Mouse (Mus musculus) urinary bladder, postnatal 36 days (tissue): Measurements from ENCODE around the gene Abca12.

Source experiments
- DNase-seq, 2 experiments: peaks; one replicate each; pipeline ENCODE4 v3.0.0; 2022; ENCODE audit warnings: low spot score in 2 of 2, mixed read lengths in 1 of 2

Gene Abca12

DNA sequence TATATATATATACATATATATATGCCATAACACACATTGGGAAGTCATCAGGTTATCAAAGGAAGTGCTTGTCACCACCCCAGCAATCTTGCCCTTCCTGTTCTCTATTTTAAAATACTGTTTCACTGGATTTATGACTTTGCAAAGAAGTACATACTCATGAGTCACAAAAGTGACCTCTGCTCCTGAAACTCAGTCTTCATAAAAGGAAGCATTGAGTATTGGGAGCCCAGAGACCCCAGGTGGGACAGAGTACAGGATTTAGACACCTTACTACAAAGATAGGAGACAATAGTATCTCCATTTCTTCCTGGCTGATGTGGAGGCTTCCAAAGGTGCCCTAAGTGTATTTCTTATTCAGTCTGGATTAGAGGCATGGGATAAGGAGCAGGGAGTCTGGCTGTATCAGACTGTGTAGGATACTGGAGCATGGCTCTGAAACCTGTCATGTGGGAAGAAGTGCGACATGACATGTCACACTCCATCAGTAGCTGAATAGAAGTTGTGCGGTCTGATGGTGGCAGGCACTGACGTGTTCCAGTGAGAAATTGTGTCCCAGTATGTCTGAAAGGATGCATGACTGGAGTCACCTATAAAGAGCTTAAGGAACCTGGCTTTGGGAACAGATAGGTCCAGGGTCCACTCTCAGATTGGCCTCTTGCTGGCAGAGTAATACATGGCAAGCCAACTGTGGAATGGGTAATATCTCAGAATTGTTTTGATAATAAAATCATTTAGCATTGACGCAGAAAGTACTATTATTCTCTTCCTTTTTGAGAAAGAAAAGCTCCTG lies 76.0 kb downstream of the Abca12 start:
- DNase-seq: no peak

DNA sequence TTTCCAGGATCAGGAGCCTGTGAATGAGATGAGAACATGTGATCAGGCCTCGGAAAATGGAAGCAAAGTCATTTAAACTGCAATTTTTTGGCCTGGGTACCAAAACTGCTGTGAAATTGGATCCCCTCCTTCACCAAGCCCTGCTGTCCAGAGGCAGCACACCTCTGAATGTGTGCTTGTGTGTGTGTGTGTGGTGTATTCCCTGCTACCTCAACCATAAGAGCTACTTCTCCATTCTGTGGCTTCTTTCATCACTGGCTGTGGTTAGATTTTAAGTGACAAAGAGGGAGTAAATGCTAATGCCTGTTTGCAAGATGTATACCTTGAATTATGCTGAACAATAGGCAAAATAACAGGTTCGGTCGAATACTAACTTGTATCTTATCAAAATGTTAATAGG lies 84.4 kb downstream of the Abca12 start:
- no peak for DNase-seq

DNA sequence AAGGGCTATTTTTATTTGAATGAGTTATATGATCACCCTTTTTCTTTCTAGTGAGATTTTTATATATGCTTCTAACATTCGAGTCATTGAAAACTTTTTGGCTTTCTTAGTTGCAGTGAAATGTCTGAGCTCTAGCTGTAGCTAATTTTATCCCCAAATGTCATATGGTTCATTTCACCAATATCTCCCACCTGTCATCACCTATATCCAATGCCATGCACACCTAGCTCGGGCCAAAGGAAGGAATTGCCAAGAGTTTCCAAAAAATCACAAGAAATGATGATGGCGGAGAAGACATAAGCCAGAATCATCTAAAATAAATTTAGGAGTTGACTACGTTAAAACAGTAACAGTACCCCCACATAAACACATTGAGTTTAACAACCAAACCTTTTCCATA lies 102.5 kb downstream of the Abca12 start:
- DNase-seq: no peak

DNA sequence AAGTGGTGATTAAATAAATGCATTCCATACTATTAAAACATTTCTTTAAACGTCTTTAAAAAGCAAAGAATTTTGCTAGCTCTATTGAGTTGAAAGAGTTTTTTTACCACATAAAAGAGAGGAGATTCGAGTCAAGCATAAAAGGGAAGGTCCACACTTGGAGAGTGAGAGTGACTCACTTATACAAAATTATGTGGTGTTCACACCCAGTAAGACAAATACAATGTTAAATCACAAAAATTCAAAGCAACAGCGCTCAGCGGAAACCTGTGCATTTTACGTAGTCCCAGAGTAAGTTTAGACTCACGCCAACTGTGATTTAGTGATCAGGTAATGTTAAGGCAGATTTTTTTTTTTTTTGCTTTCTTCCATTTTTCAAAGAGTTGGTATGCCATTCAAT lies 104.1 kb downstream of the Abca12 start:
- DNase-seq: no peak

DNA sequence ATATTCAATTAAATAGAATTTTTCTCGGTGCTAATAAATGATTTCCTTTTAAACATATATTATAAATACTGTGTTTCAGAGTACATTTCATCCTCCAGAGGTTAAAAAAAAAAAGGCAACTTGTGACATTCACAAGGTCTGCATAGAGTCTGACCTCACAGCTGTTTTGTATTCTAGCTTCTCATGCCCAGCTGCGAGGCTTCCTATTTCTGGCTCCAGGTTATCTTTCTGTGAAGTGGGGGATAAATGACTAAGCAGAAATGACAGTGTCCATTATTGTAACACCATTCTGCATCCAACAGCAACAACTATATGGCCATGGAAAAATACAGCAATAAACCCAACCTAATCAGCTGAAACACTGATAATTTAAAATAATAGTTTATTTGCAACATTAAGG lies 107.3 kb downstream of the Abca12 start:
- DNase-seq: no peak

DNA sequence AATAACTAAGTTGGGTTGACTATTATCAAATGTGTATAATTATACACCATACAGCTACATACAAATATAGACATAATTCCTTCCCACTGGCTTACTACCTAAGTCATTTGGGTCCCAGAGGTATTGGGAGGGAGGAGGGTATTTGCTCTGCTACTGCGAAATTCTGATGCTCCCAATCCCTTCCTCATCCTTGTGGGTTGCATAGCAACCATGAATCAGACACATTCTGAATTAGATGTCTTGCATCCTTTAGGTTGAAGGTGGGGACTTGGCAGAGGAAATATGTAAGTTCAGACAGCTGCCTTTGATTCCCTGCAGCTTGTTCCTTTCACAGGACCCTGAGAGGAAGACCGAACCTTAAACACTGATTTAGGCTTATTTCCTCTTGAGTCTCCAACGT lies 108.5 kb downstream of the Abca12 start:
- no peak for DNase-seq

DNA sequence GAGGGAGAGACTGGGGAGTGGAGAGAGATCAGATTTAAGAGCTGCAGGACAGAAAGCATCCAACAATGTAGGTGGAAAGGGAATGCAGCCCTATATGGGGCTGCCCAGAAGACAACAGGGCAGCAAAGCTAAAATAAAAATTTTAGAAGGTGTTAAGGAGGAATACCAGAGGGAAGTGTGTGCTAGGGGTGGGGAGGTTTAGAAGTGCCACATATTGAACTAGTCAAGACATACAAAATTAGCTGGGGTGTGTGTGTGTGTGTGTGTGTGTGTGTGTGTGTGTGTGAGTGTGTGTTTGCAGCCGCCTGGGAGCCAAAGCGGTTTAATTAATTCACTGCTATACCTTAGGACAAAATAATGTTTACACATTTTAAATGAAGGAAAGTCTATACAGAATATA lies 110.1 kb downstream of the Abca12 start:
- DNase-seq: no peak

DNA sequence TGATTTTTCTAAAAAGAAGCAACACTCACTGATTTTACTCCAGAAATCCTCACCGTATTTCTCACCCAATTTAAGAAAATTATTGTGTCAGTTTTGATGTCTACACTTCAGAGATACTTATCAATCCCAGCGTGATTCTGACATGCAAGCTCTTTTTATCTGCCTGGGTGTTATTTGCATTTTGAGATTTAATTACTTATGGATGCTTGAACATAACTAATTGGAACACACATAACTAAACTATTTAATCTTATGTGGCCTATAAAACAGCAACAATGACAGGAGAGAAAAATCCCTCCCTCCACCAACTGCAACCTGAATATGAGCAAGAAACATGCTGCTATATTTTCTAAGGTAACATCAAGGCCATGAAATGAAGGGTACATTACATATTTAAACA lies 117.7 kb downstream of the Abca12 start:
- no peak for DNase-seq

DNA sequence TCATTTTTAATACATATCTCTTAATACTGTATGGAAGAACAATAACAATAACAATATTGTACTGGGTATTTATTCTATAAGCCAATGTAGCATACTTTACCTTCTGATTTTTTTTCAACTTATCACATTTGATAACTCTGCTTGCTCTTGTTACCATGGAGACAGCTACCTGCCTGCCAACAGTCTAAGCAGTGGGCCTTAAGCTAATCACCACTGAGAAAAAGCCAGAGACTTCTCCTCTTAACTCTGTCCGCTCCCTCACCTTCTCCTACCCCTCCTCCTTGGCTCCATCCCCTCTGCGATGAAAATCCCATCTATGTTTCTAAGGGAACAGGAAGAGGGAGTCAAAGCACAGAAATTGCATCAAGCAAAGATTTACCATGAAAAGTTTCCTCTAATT lies 118.1 kb downstream of the Abca12 start:
- no peak for DNase-seq

DNA sequence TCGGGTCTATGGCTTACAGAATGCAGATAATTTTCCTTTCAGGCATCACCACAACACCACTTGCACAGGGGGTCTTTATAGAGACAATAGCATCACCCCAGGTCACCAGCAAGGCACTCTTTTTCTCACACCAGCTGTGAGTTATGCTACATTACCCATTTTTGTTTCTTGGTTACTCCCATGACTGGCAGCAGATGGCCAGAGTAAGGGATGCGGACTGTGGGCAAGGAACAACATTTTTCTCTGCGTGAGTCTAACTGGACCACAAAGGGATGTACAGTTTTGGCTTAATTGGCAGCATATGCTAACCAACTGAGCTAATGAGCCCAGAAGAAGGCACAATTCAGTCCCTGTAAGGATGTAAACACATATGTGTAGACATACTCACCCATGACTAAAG lies 122.8 kb downstream of the Abca12 start:
- DNase-seq: no peak

DNA sequence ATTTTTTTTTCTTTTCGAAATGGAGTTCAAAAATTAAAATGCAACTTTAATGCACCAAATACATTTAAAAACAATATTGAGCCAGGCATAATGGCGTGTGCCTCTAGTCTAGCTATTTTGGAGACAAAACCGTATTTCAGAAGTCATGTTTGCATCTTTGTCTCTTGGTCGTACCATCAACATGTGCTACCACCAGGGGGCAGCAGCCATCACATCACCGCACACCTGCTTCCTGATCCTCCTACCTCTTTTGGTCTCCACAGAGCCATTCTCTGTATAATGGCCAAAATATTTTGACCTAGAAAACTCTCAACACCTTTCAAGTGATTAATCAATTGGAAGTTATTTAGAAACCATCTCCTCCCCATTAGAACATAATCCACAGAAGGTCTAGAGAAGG lies 125.2 kb downstream of the Abca12 start:
- DNase-seq: peak; percentile 58 to 59

DNA sequence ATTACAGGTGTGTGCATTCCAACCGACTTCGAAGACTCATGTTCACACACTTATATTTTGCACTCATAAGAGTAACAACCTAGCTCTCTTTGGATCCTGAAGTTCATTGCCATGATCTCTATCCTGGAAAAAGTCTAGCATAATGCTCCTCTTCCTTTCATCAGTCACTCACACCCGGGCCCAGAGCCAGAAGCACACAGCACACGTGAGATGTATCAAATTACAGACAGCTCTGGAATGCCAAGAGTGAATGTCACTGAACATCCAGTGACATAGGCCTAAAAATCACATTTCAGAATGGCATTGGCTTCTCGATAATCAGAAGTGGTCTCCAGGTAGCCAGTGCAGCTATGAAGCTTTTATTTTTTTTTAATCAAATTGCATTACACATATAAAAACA lies 137.8 kb downstream of the Abca12 start:
- DNase-seq: no peak

DNA sequence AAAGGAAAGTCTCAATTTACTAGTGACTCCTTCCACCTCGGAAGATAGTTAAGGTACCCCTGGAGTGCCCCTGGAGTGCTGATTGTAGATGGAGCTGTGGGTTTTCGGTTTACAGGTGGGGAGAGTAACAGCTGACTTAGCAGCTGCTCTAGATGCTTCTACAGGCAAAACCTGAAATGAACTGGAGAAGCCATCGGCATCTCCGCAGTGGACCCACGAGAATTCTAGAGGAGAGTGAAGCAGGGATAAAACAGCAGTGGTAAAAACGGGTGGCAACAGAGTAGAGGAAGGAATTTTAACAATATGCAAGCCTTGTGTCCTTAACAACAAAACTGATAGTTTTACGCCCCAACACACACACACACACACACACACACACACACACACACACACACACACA lies 142.2 kb downstream of the Abca12 start:
- no peak for DNase-seq

DNA sequence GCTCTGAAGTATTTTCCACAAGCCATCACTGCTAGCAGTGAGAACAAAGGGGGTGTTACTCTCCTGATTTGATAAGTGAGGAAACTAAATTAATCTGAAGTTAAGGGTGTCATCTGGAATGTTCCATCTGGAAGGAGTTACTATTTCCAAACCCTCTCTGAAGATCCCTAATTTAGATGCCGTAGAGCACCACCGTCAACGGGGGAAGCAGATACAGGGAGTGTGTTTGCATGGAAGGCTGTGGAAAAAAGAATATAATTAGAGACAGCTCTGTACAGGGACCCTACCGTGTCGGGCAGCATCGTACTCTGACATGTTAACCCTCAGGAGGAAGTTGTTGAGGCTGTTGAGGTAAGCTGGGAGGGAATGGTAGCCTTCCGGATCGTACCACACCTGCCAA lies 142.6 kb downstream of the Abca12 start:
- DNase-seq: no peak

DNA sequence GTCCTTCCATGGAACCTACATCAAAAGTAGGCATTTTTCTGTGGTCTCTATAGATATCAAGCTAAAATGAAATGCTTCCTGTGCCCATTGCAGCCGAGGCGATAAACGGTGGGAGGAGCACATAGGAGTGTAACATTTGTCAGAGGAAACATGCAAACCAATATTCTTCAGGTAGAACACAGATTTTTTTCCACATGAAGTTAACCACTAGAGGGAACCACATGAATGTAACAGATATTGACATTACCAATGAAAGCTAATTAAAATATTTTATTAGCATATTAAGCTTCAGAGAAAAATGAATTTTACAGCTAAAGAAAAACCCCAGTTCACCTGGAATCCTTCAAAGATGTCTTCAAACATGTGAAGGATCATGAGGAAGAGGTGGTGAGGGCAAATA lies 144.6 kb downstream of the Abca12 start:
- no peak for DNase-seq

DNA sequence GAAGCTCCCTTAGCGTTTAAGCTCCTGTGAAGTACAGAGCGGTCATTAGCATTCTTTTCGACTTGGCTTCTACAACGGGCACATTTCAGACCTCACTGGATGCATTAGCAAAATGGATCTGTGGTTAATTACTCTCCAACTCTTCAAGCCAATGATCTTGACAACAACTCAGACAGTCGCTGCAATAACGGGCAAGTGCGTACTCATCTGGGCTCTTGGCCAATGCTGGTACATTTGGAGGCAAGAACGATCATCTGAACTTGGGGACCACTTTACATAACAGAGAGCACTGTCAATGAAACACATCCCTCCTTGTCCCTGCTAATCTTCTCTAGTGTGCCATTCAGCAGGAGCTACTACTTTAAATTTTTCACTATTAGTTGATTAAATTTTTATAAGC lies 148.1 kb downstream of the Abca12 start:
- no peak for DNase-seq

DNA sequence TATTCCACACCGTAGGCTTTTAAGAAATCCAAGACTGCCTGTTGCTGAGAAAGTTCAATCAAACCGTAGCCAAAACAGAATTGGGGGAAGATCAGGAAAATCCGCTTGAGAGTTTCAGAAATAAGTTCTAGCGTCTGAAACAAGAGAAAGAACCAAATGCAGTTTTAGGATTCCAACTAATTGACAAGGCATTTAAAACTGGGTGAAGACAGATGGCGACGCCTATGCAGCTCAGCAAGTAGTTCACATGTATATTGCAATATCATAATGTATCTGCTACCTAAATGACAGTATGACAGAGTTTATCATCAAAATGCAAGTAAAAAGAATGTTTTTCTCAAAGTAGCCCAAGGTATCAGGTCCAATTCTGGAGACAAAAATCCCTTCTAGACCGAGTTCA lies 151.2 kb downstream of the Abca12 start:
- DNase-seq: no peak

DNA sequence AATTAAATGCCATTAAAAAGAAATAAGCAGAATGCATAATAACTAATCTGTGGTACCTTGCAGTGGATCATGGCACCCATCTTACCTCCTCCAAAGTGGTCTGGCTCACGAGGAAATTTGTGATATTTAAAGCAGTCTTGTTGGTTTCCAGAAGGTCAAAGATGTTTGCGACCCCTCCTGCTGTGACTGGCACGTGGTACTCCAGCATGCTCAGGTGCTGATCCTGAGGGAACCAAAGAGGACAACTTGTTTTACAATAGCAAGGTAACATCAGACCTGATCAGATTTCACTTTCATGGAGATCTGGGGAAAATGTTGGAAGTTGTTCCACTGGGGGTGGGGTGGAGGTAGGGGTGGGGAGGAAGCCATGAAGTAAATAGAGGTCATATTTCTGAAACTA lies 170.1 kb downstream of the Abca12 start:
- DNase-seq: no peak

DNA sequence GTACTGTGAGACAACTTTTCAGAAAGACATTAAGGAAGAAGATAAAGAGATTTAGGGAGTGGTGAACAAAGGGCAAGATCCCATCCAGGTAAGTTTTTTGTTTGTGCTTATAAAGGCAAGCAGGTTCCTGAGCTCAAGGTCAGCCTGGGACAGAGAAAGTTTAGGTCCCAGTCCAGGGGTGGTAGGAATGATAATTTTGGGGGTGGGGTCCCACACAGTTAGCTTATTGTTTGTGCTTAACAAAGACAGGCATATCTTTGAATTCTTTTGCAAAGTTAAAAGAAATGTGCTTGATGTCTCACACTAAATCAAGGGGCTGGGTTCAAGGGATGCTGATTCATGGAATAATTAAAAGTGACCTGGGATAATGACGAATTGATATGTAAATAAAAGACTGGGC lies 173.3 kb downstream of the Abca12 start:
- no peak for DNase-seq

DNA sequence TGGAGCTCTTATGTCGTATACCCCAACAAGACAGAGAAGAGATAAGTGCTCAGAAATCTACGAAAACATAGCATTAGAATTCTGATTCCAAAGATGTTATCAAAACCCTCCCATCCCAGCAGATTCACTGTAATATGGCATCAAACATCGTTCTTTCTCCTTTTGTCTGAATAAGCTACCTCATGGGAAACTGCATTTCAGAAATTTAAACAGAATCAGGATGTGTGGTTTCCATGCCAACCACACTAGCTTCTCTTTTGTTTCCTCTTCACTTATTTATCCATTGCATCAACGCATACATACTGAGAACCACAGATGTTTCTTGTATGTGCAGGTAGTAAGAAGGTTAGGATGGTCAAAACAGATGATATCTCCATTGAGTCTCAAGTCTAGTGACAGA lies 175.1 kb downstream of the Abca12 start:
- no peak for DNase-seq

DNA sequence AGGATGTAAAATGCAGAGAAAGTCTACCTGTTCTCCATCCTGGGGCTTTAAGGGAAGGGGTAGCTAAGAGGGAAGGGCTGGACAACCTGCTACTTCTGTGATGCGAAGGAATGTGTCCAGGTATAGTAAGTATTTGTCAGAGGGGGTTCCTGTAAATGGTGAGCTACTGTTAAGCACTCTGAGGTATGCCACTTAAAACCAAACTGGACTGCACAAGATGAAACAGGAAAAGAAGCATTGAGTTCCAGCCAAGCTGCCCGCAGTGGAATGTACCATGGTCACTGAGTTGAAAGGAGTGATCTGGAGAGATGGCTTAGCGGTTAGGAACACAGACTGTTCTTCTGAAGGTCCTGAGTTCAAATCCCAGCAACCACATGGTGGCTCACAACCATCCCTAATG lies 179.4 kb downstream of the Abca12 start:
- DNase-seq: no peak

DNA sequence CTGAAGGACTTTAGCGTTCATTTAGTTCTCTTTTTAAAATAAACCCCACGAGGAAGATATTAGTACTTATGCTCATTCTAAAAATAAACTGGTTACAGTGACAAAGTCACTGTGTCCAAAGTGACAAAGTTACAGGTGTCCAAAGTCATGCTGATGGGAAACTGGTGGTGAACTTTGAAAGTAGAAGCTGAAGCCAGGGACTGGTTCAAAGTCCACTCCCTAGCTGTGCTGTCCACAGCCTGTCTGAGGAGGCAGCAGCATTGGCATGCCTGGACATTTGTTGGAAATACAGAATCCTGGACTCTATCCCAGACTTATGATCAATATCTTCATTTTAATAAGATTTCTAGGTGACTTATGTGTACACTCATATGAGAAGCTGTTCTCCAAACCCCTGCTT lies 183.5 kb downstream of the Abca12 start:
- no peak for DNase-seq

DNA sequence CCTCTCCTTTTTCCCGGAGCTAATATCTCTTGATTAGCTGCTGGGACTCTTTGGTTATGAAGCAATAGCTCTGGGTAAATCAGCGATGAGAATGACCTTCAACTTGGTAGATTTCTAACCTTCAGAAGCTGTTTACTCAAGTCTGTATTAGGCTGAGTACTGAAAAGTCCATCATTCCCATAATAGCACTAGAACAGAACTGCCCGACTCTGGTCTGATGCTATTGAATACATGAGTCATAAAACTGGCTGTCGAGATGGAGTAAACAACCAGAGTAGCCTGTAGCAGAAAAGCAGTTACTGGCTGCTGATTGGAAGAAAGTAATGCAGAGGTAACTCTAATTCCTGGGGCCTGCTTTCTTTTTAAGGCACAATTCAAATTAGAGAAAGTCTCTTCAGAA lies 211.1 kb downstream of the Abca12 start:
- DNase-seq: no peak

DNA sequence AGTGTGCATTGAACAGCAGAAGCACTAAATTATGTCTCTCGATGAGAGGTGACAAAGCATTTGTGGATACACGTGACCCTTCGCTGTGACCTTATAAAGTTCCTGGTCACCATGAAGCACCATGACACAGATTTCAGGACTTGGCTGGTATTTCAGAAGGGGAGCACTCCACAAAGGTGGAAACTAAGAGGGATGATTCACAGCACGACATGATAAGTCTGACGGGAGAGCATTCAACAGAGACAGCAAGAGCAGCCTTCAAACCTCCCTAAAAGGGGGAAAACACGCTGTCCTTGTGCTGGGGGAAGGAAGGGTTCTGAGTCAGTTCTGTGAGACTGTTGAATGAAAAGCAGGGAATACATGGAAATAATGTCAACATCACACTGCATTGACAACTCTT lies 218.5 kb downstream of the Abca12 start:
- DNase-seq: no peak
